Mouse (Mus musculus) erythroblast, embryonic 14.5 days (primary cell): ENCODE data around the gene Efnb2. TPM values are rescaled to one million over a fixed set of nuclear protein-coding genes. Genes with fewer than 3 reads are reported as not detected.

Experiments
- H3K27me3 ChIP-seq: 2 replicates; pipeline ENCODE4 v1.6.1; 2012; ENCODE audit warnings: inconsistent platforms; ENCODE audit not compliant: control insufficient read depth
- H3K36me3 ChIP-seq: 2 replicates; pipeline ENCODE4 v1.6.1; 2012; ENCODE audit warnings: mild to moderate bottlenecking, inconsistent platforms; ENCODE audit not compliant: control insufficient read depth
- H3K4me1 ChIP-seq: 2 replicates; pipeline ENCODE4 v1.6.1; 2012; ENCODE audit warnings: inconsistent platforms; ENCODE audit not compliant: control insufficient read depth
- H3K4me3 ChIP-seq: replicated peaks from 2 replicates; pipeline ENCODE3; 2012; ENCODE audit warnings: moderate library complexity, mild to moderate bottlenecking, inconsistent platforms
- H3K9me3 ChIP-seq: 2 replicates; pipeline ENCODE4 v1.6.1; 2012; ENCODE audit warnings: low read length, inconsistent platforms, mixed read lengths; ENCODE audit not compliant: control insufficient read depth
- GATA1 ChIP-seq: IDR thresholded peaks from 2 replicates; pipeline ENCODE4 v1.6.1; 2012; ENCODE audit warnings: low read length, inconsistent platforms, mixed read lengths
- TAL1 ChIP-seq: IDR thresholded peaks from 3 replicates; pipeline ENCODE4 v1.6.1; 2012; ENCODE audit warnings: low read length, inconsistent platforms, mixed read lengths
- polyA plus RNA-seq: library from polyadenylated mRNA; stranded (reverse); fragments of >175 nt; gene quantifications from 2 replicates; pipeline ENCODE4 v1.2.3, GENCODE M21; 2012

The Efnb2 gene
- polyA plus RNA-seq, 1 experiment, result 0.01 TPM

GRCm38 (mm10) chr8:8647824-8648223, 13.2 kb downstream of the Efnb2 start:
- no peak for TF ChIP-seq TAL1
- TF ChIP-seq GATA1, result no peak
- Histone ChIP-seq H3K27me3 (no peaks in the 10 kb centered on the region), H3K36me3 (no peaks in the 10 kb centered on the region), H3K4me3 (no peak overlapping the region), H3K4me1 (no peaks in the 10 kb centered on the region), H3K9me3 (no peaks in the 10 kb centered on the region)

- Histone ChIP-seq H3K9me3 (no peaks in the 10 kb centered on the region), H3K27me3 (no peaks in the 10 kb centered on the region), H3K36me3 (no peaks in the 10 kb centered on the region), H3K4me1 (no peaks in the 10 kb centered on the region), H3K4me3 (no peak overlapping the region)
- TF ChIP-seq TAL1 (no peak), GATA1 (no peak)
These were observed 13.7 kb downstream of the Efnb2 start for GRCm38 (mm10) chr8:8647319-8647718.

- Histone ChIP-seq H3K4me1 (no peaks in the 10 kb centered on the region), H3K36me3 (no peaks in the 10 kb centered on the region), H3K9me3 (no peaks in the 10 kb centered on the region), H3K27me3 (no peaks in the 10 kb centered on the region), H3K4me3 (no peak overlapping the region)
- TF ChIP-seq TAL1, result no peak
- TF ChIP-seq GATA1, result no peak
These were observed 16.7 kb downstream of the Efnb2 start for GRCm38 (mm10) chr8:8644160-8644915.

- Histone ChIP-seq H3K36me3 (no peaks in the 10 kb centered on the region), H3K4me1 (no peaks in the 10 kb centered on the region), H3K9me3 (no peaks in the 10 kb centered on the region), H3K27me3 (no peaks in the 10 kb centered on the region), H3K4me3 (no peak overlapping the region)
- TF ChIP-seq GATA1, result no peak
- no peak for TF ChIP-seq TAL1
These were observed 20.8 kb downstream of the Efnb2 start for GRCm38 (mm10) chr8:8640264-8640588.

GRCm38 (mm10) chr8:8639569-8640263, 21.3 kb downstream of the Efnb2 start:
- no peaks in the 10 kb centered on the region for H3K9me3 ChIP-seq
- no peaks in the 10 kb centered on the region for H3K4me1 ChIP-seq
- H3K36me3 ChIP-seq, result no peaks in the 10 kb centered on the region
- no peaks in the 10 kb centered on the region for H3K27me3 ChIP-seq
- no peak overlapping the region for H3K4me3 ChIP-seq
- TF ChIP-seq GATA1 (no peak), TAL1 (no peak)

GRCm38 (mm10) chr8:8631394-8631793, 29.6 kb downstream of the Efnb2 start:
- H3K4me1 ChIP-seq, result no peaks in the 10 kb centered on the region
- H3K9me3 ChIP-seq, result no peaks in the 10 kb centered on the region
- no peaks in the 10 kb centered on the region for H3K27me3 ChIP-seq
- no peak overlapping the region for H3K4me3 ChIP-seq
- TF ChIP-seq TAL1 (no peak), GATA1 (no peak)
- no peaks in the 10 kb centered on the region for H3K36me3 ChIP-seq

GRCm38 (mm10) chr8:8624017-8624416, 37.0 kb downstream of the Efnb2 start:
- no peak for TF ChIP-seq GATA1
- no peak for TF ChIP-seq TAL1
- no peaks in the 10 kb centered on the region for H3K36me3 ChIP-seq
- H3K4me3 ChIP-seq, result no peak overlapping the region
- H3K4me1 ChIP-seq, result no peaks in the 10 kb centered on the region
- no peaks in the 10 kb centered on the region for H3K27me3 ChIP-seq
- no peaks in the 10 kb centered on the region for H3K9me3 ChIP-seq

- TF ChIP-seq TAL1 (no peak), GATA1 (no peak)
- H3K4me3 ChIP-seq, result no peak overlapping the region
- no peaks in the 10 kb centered on the region for H3K36me3 ChIP-seq
- no peaks in the 10 kb centered on the region for H3K9me3 ChIP-seq
- no peaks in the 10 kb centered on the region for H3K4me1 ChIP-seq
- H3K27me3 ChIP-seq, result no peaks in the 10 kb centered on the region
These were observed 37.6 kb downstream of the Efnb2 start for GRCm38 (mm10) chr8:8623486-8623885.

- Histone ChIP-seq H3K36me3 (no peaks in the 10 kb centered on the region), H3K4me3 (no peak overlapping the region), H3K9me3 (no peaks in the 10 kb centered on the region), H3K27me3 (no peaks in the 10 kb centered on the region), H3K4me1 (no peaks in the 10 kb centered on the region)
- TF ChIP-seq TAL1 (no peak), GATA1 (no peak)
These were observed 38.6 kb downstream of the Efnb2 start for GRCm38 (mm10) chr8:8622476-8622875.
